Mouse (Mus musculus): ENCODE data around the gene Nhlrc4. TPM values are rescaled to one million over a fixed set of nuclear protein-coding genes. Genes with fewer than 3 reads are reported as not detected.

Gene Nhlrc4
- 1.8 and 3.7 TPM in 2 replicates for polyA plus RNA-seq (2015; fragmentation: Nextera tagmentation; extraction: Ambion mirVana)

DNA sequence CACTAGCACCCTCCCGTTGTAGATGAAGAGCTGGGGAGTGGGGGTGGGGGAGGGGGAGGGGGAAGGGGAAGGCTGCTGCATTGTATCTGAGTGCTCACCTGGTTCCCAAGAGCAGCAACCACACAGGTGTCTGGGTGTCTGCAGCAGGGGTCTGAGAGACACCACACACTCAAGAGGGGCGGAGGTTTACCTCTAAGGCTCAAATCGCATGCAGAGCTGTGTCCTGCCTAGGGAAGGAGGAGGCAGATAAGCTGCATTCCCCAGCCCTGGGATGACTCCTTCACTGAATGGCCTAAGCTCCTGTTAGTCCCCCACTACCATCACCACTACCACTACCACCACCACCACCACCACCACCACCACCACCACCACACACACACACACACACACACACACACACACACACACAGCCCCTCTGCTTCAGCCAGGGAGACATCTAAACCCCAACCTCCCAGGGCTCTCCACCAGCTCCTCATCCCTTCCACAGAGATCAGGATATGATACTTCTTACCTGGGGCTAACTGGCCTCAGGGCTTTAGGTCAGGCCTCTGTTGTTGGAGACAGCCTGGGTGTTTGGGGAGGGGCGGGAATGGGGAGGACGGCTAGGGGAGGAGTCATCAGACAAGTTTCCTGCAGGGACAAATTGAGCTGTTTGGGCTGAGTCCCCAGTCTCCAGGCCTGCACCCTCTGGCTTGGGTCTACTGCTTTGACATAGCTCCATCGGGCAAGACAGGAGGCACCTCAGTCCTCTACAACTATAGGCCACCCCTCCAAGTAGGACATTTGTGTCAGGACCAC, at the start of gene Nhlrc4, which contains the start of gene Pigq:
Gene Nhlrc4, minus strand, starts transcription at position 596 of the 798 bp plus-strand sequence.
Gene Pigq, minus strand, starts transcription at position 571 of the 798 bp plus-strand sequence.
- H3K27me3 ChIP-seq (ENCODE audit: insufficient read depth, low read length): no peaks in the 10 kb centered on the region
- no peak within 1 kb of the TSS for H3K4me3 ChIP-seq (ENCODE audit: low read length)
- H3K4me1 ChIP-seq (ENCODE audit: insufficient read depth, low read length): peaks cover 15% of the 10 kb centered on the region
- no peaks in the 10 kb centered on the region for H3K9me3 ChIP-seq (ENCODE audit: low read length)
- peak within 1 kb of the TSS; percentile 87 for H3K27ac ChIP-seq (ENCODE audit: low read length)
- 51% methylated on average over 6 of the region's 6 CpGs for WGBS
- no peaks in the 10 kb centered on the region for H3K36me3 ChIP-seq (ENCODE audit: insufficient read depth, low read length)
- H3K9ac ChIP-seq (replicated peaks; ENCODE audit: low read length): 0 out of 2 replicates have a peak within 1 kb of the TSS, but pooled peaks have one; percentile 25
- no peak for ATAC-seq (ENCODE audit: low FRiP score, low TSS enrichment)
- H3K4me2 ChIP-seq (replicated peaks; ENCODE audit: low read depth, low read length): no peak within 1 kb of the TSS

DNA sequence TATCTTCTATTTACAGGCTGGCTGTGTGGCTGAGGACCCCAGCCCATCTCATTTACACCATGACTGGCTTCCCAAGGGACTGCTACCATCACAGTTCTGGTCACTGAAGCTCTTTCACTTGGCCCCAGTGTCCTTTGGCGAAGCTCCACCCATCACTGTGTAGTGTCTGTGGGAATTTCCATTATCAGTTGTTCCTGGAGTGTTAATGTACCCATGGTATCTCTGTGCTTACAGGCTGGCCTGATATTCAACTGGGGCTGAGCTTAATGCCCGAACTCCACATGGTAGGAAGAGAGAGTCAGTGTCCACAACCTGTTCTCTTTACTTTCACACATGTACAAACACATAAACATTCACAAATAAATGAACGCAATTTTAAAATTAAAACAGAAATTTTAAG, 48.7 kb upstream of the Nhlrc4 start:
- WGBS: 91% methylated on average over 3 of the region's 3 CpGs
- Histone ChIP-seq H3K27me3 (ENCODE audit: insufficient read depth, low read length) (no peaks in the 10 kb centered on the region), H3K36me3 (ENCODE audit: insufficient read depth, low read length) (peaks cover 41% of the 10 kb centered on the region), H3K4me1 (ENCODE audit: insufficient read depth, low read length) (no peaks in the 10 kb centered on the region), H3K9me3 (ENCODE audit: low read length) (no peaks in the 10 kb centered on the region), H3K4me2 (replicated peaks; ENCODE audit: low read depth, low read length) (no peak overlapping the region), H3K4me3 (ENCODE audit: low read length) (no peak overlapping the region), H3K27ac (ENCODE audit: low read length) (no peak overlapping the region), H3K9ac (replicated peaks; ENCODE audit: low read length) (no peak overlapping the region)
- no peak for ATAC-seq (ENCODE audit: low FRiP score, low TSS enrichment)

DNA sequence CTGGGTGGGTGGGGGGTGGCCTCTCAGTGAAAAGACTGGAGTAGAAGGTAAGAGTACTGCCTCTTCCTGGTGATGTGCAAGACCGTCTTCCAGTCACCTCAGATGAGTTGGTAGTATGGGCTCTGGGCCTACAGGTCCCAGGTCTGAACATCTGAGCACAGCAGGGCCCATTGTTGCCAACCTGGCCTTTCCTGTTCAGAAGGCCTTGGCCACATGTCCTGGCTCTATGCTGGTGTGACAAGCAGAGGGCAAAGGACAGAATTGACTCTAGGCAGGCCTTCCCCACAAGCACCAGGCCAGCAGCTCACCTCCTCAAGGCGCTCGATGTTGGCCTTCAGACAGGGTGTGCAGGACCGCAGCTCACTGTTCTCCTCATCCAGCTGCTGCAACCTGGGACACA, 47.5 kb upstream of the Nhlrc4 start:
- no peak for ATAC-seq (ENCODE audit: low FRiP score, low TSS enrichment)
- H3K4me2 ChIP-seq (replicated peaks; ENCODE audit: low read depth, low read length): no peak overlapping the region
- 92% methylated on average over 4 of the region's 4 CpGs for WGBS
- no peak overlapping the region for H3K4me3 ChIP-seq (ENCODE audit: low read length)
- no peaks in the 10 kb centered on the region for H3K27me3 ChIP-seq (ENCODE audit: insufficient read depth, low read length)
- H3K4me1 ChIP-seq (ENCODE audit: insufficient read depth, low read length): no peaks in the 10 kb centered on the region
- no peaks in the 10 kb centered on the region for H3K9me3 ChIP-seq (ENCODE audit: low read length)
- H3K9ac ChIP-seq (replicated peaks; ENCODE audit: low read length): no peak overlapping the region
- H3K36me3 ChIP-seq (ENCODE audit: insufficient read depth, low read length): peaks cover 38% of the 10 kb centered on the region
- no peak overlapping the region for H3K27ac ChIP-seq (ENCODE audit: low read length)

DNA sequence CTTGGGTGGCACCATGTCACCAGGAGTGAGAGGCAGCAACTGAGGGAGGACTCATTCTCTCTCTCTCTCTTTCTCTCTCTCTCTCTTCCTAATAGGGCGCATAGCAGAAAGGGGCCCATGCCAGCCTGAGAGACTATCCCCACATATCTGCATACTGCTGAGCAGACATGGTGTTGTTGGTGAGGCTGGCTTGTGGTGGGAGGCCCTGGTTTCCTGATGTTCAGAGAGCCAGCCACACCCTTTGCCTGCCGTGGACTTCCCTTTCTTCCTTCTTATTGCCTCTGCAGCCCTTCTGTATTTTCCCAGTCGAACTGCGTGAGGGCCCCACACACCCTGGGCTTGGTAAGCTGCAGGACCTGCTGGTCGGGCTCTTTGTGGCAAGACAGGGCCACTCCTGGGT, 45.6 kb upstream of the Nhlrc4 start:
- Histone ChIP-seq H3K27me3 (ENCODE audit: insufficient read depth, low read length) (no peaks in the 10 kb centered on the region), H3K4me2 (replicated peaks; ENCODE audit: low read depth, low read length) (no peak overlapping the region), H3K4me3 (ENCODE audit: low read length) (no peak overlapping the region), H3K9me3 (ENCODE audit: low read length) (no peaks in the 10 kb centered on the region), H3K9ac (replicated peaks; ENCODE audit: low read length) (no peak overlapping the region), H3K4me1 (ENCODE audit: insufficient read depth, low read length) (no peaks in the 10 kb centered on the region), H3K27ac (ENCODE audit: low read length) (no peak overlapping the region), H3K36me3 (ENCODE audit: insufficient read depth, low read length) (peaks cover 38% of the 10 kb centered on the region)
- ATAC-seq (ENCODE audit: low FRiP score, low TSS enrichment): no peak
- WGBS: 87% methylated on average over 5 of the region's 5 CpGs

DNA sequence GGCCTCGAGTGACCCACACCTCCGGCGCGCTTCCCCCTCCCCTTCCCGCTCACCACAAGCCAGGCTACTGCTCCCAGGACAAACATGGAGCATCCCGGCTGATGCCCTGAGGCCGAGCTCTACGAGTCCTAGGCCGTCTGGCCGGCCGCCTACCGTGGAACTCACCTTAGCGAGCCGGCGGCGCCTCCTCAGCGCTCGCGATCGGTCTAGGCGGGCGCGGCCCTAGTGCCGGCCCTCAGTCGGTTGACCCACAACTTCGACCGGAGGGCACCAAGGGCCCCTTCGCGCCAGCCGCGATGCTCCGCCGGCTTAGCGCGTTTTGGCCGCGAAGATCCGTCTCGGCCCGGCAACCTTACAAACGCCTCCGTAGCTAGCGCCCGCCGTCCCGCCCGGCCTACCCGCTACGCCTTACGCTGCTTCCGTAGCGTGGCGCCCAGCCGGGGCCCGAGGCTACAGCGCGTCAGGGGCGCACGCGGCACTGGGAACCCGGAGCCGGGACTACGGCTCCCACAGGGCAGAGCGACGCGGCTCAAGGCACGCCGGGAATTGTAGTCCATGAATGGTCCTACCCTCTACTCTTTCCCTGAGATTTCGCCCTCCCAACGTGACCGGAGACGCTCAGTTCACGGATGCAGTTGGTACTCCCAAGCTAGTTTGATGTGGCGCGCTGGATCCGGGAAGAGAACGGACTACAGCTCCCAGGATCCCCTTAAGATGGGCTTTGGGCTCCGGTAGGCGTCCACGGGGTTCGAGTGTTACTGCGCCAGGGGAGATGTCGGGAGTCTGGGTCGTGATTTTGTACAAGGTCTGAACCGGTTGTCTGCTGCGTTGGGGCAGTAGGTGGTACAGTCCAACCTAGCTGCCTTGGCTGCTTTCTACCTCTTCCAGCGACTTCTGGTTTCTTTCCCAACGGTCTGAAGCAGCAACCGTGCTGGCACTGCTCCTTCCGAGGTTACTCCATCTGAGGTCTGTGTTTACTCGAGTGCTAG, 40.8 kb upstream of the Nhlrc4 start, which contains the start of gene Capn15:
Gene Capn15, minus strand, starts transcription at position 491 of the 989 bp plus-strand sequence.
- H3K9me3 ChIP-seq (ENCODE audit: low read length): no peaks in the 10 kb centered on the region
- WGBS: under 1% methylated on average over 91 of the region's 91 CpGs
- peak; percentile 99 for ATAC-seq (ENCODE audit: low FRiP score, low TSS enrichment)
- H3K4me3 ChIP-seq (ENCODE audit: low read length): peak within 1 kb of the TSS; percentile 83
- peaks cover 8% of the 10 kb centered on the region for H3K36me3 ChIP-seq (ENCODE audit: insufficient read depth, low read length)
- H3K9ac ChIP-seq (replicated peaks; ENCODE audit: low read length): peak within 1 kb of the TSS; percentile 89
- H3K4me2 ChIP-seq (replicated peaks; ENCODE audit: low read depth, low read length): peak within 1 kb of the TSS; percentile 76
- H3K27ac ChIP-seq (ENCODE audit: low read length): peak within 1 kb of the TSS; percentile 89
- peaks cover 16% of the 10 kb centered on the region for H3K4me1 ChIP-seq (ENCODE audit: insufficient read depth, low read length)
- no peaks in the 10 kb centered on the region for H3K27me3 ChIP-seq (ENCODE audit: insufficient read depth, low read length)

DNA sequence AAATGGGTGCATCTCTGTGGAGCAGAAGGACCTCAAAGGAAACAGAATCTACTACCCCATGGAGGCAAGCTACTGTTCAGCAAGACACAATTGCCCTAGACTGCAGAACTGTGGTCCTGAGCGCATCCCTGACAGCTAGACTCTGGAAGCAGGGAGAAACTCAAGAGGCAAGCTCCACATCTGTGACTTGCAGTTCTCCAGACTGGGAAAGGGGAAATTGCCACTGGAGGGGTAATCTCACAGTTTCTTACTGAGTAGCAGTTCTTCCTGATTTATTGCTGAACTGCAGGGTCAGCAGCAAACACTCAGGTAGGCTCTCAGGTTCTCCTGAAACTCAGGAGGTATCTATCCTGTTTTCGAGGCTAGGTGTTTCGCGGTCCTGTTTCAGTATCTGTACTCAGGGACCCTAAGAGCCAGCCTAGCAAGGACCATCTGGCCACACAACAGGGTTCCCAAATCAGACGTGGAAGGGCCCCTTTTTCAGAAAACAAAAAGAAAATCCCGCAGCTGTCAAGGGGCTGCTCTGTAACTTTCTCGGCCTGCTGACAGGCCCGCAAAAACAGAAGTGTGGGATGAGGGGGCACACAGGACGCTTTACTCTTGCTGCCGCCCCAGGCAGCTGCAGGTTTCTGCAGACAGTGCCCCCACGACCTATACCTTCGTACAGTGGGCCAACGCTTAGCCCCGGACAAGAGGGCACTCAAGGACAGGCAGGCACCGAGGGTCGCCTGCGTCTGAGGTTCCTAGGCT, 40.0 kb upstream of the Nhlrc4 start:
- peak overlapping the region; percentile 76 for H3K4me2 ChIP-seq (replicated peaks; ENCODE audit: low read depth, low read length)

DNA sequence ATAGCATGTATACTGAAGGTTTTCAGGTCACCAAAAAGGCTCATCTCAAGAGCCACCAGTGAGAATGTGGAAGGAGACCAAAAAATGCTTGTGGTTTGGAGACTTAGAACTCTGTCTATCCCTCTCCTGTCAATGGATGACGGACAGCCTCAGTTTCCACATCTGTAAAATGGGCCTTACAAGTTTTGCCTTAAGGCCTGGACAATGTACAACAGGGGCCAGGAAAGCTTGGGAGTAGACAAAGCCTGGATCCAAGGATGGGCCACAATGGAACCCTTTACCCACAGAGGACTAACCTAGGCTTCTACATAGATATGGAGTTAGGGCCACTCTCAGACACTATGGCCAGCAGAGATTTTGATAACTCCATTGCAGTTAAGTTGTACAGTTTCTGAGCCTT, 39.3 kb upstream of the Nhlrc4 start:
- Histone ChIP-seq H3K4me1 (ENCODE audit: insufficient read depth, low read length) (peaks cover 25% of the 10 kb centered on the region), H3K27me3 (ENCODE audit: insufficient read depth, low read length) (no peaks in the 10 kb centered on the region), H3K4me3 (ENCODE audit: low read length) (peak overlapping the region; percentile 83), H3K36me3 (ENCODE audit: insufficient read depth, low read length) (no peaks in the 10 kb centered on the region), H3K9me3 (ENCODE audit: low read length) (no peaks in the 10 kb centered on the region), H3K4me2 (replicated peaks; ENCODE audit: low read depth, low read length) (peak overlapping the region; percentile 76), H3K27ac (ENCODE audit: low read length) (no peak overlapping the region), H3K9ac (replicated peaks; ENCODE audit: low read length) (peak overlapping the region; percentile 89)
- 97% methylated on average over 1 of the region's 1 CpGs for WGBS
- no peak for ATAC-seq (ENCODE audit: low FRiP score, low TSS enrichment)

More for the DNA sequence above, 40.0 kb upstream of the Nhlrc4 start:
- no peaks in the 10 kb centered on the region for H3K9me3 ChIP-seq (ENCODE audit: low read length)
- peaks cover 23% of the 10 kb centered on the region for H3K4me1 ChIP-seq (ENCODE audit: insufficient read depth, low read length)
- peak overlapping the region; percentile 89 for H3K9ac ChIP-seq (replicated peaks; ENCODE audit: low read length)
- peak overlapping the region; percentile 62 for H3K27ac ChIP-seq (ENCODE audit: low read length)
- H3K27me3 ChIP-seq (ENCODE audit: insufficient read depth, low read length): no peaks in the 10 kb centered on the region
- no peaks in the 10 kb centered on the region for H3K36me3 ChIP-seq (ENCODE audit: insufficient read depth, low read length)
- 9% methylated on average over 17 of the region's 17 CpGs for WGBS
- H3K4me3 ChIP-seq (ENCODE audit: low read length): peak overlapping the region; percentile 83
- no peak for ATAC-seq (ENCODE audit: low FRiP score, low TSS enrichment)

DNA sequence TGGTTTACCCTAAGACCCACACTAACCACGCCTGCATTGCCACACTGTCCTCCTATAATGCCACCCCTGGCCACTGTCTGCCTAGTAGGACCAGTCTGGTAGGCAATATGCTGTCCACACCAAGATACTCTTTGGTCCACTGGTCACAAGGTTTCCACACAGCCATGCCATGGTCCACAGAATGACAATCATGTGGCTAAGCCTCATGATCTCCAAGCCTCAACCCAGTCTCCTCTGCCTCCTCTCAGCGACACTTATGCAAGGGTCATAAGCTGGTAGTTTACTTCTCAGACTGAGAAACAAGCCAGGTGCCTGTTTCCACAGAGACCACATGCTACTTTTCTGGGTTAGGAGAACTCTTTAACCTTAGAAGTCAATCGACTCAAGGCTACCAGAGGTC, 38.2 kb upstream of the Nhlrc4 start:
- 72% methylated on average over 3 of the region's 3 CpGs for WGBS
- no peak for ATAC-seq (ENCODE audit: low FRiP score, low TSS enrichment)

DNA sequence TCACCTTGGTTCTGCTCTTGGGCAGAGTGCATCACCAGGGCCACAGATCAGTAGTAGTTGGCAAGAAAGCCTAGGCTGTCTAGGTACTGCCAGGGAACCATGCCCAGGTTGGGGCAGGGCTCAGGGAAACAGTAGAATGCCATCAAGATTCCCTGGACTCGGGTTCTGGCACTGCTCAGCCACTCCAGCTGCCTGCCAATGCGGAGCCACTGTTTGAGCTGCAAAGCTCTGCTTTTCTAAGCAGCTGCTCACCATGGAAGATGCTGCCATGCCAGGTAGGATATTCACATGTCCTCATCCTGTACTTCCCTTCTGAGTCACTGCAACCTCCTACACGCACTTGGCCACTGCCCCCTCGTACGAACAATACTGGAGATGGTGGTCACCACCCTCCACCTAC, 36.1 kb upstream of the Nhlrc4 start:
- 74% methylated on average over 5 of the region's 5 CpGs for WGBS
- H3K27me3 ChIP-seq (ENCODE audit: insufficient read depth, low read length): no peaks in the 10 kb centered on the region
- H3K4me2 ChIP-seq (replicated peaks; ENCODE audit: low read depth, low read length): no peak overlapping the region
- H3K27ac ChIP-seq (ENCODE audit: low read length): no peak overlapping the region
- no peaks in the 10 kb centered on the region for H3K36me3 ChIP-seq (ENCODE audit: insufficient read depth, low read length)
- no peaks in the 10 kb centered on the region for H3K9me3 ChIP-seq (ENCODE audit: low read length)
- no peak overlapping the region for H3K4me3 ChIP-seq (ENCODE audit: low read length)
- H3K9ac ChIP-seq (replicated peaks; ENCODE audit: low read length): no peak overlapping the region
- ATAC-seq (ENCODE audit: low FRiP score, low TSS enrichment): no peak
- peaks cover 25% of the 10 kb centered on the region for H3K4me1 ChIP-seq (ENCODE audit: insufficient read depth, low read length)

More for the DNA sequence above, 38.2 kb upstream of the Nhlrc4 start:
- Histone ChIP-seq H3K9ac (replicated peaks; ENCODE audit: low read length) (no peak overlapping the region), H3K9me3 (ENCODE audit: low read length) (no peaks in the 10 kb centered on the region), H3K27me3 (ENCODE audit: insufficient read depth, low read length) (no peaks in the 10 kb centered on the region), H3K27ac (ENCODE audit: low read length) (no peak overlapping the region), H3K4me2 (replicated peaks; ENCODE audit: low read depth, low read length) (no peak overlapping the region), H3K4me1 (ENCODE audit: insufficient read depth, low read length) (peaks cover 25% of the 10 kb centered on the region), H3K36me3 (ENCODE audit: insufficient read depth, low read length) (no peaks in the 10 kb centered on the region), H3K4me3 (ENCODE audit: low read length) (no peak overlapping the region)

All from kidney, embryonic 16.5 days (tissue).